Mouse (Mus musculus): ENCODE results near the gene Dcaf11. TPM values are rescaled to one million over a fixed set of nuclear protein-coding genes. Genes with fewer than 3 reads are reported as not detected.

Gene Dcaf11
- polyA plus RNA-seq, 1 experiment from 2014 or later, result 50.1 TPM

GRCm38 (mm10) chr14:55608339-55608738 is 48.5 kb downstream of the Dcaf11 start:
- H3K9ac ChIP-seq, result no peak overlapping the region
- no peak overlapping the region for H3K27ac ChIP-seq
- H3K36me3 ChIP-seq, result peaks cover 48% of the 10 kb centered on the region
- WGBS, result 93% methylated on average over 6 of the region's 6 CpGs
- H3K9me3 ChIP-seq, result no peaks in the 10 kb centered on the region
- peaks cover 15% of the 10 kb centered on the region for H3K4me1 ChIP-seq
- H3K4me2 ChIP-seq, result no peak overlapping the region
- no peak for ATAC-seq (ENCODE audit: insufficient number of reproducible peaks, low FRiP score, low TSS enrichment, low read depth)
- no peak overlapping the region for H3K4me3 ChIP-seq
- no peaks in the 10 kb centered on the region for H3K27me3 ChIP-seq

- 57% methylated on average over 6 of the region's 6 CpGs for WGBS
- Histone ChIP-seq H3K4me3 (no peak overlapping the region), H3K4me1 (no peaks in the 10 kb centered on the region), H3K27me3 (no peaks in the 10 kb centered on the region), H3K36me3 (peaks cover 19% of the 10 kb centered on the region), H3K9me3 (no peaks in the 10 kb centered on the region), H3K4me2 (no peak overlapping the region), H3K27ac (no peak overlapping the region), H3K9ac (no peak overlapping the region)
- ATAC-seq (ENCODE audit: insufficient number of reproducible peaks, low FRiP score, low TSS enrichment, low read depth), result no peak
Measured at GRCm38 (mm10) chr14:55613346-55613745, 53.5 kb downstream of the Dcaf11 start.

DNA sequence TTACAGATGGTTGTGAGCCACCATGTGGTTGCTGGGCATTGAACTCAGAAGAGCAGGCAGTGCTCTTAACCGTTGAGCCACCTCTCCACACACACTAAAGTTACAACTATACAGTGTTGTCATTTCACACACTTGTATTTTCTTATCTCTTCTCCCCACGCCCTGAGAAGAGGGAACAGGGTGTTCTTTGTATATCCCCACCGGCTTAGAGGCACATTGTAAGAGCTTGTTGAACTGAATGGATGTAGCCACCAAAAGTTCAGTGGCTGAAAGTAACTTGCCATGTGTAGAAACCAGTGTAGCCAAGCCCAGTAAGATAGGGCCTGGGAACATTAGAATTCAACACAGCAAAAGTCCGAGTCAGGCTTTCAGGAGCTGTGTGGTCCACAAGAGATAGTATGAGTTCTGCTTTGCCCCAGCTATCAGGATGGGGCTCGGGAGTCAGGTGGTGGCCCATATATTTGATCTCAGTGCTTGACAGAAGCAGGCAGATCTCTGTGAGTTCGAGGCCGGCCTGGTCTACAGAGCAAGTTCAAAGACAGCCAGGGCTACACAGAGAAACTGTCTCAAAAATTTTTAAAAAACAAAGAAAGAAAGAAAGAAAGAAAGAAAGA is 54.9 kb downstream of the Dcaf11 start:
- Histone ChIP-seq H3K27me3 (no peaks in the 10 kb centered on the region), H3K4me2 (no peak overlapping the region), H3K36me3 (peaks cover 5% of the 10 kb centered on the region; the same call in 1 of the 2 replicates), H3K4me3 (no peak overlapping the region), H3K9me3 (no peaks in the 10 kb centered on the region), H3K9ac (no peak overlapping the region), H3K27ac (no peak overlapping the region), H3K4me1 (peaks cover 6% of the 10 kb centered on the region; the same call in 1 of the 2 replicates)
- 76% methylated on average over 7 of the region's 7 CpGs for WGBS
- ATAC-seq (ENCODE audit: insufficient number of reproducible peaks, low FRiP score, low TSS enrichment, low read depth), result no peak

DNA sequence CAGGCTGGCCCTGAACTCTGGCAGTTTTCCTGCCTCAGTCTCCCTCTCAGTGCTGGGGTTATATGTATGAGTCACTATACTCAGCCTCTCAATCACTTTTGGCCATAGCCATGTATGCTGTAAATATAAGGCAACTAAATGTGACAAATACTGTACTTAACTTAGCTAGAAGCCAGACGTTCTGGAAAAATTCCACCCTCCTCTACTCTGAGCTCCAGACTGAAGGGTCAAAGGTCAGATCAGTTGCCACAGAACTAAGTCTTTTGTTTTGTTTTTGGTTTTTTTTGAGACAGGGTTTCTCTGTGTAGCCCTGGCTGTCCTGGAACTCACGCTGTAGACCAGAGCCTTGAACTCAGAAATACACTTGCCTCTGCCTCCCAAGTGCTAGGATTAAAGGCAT is 56.1 kb downstream of the Dcaf11 start:
- no peaks in the 10 kb centered on the region for H3K36me3 ChIP-seq
- no peaks in the 10 kb centered on the region for H3K27me3 ChIP-seq
- no peak for ATAC-seq (ENCODE audit: insufficient number of reproducible peaks, low FRiP score, low TSS enrichment, low read depth)
- 55% methylated on average over 2 of the region's 2 CpGs for WGBS
- H3K9ac ChIP-seq, result no peak overlapping the region
- no peak overlapping the region for H3K27ac ChIP-seq
- no peak overlapping the region for H3K4me2 ChIP-seq
- H3K9me3 ChIP-seq, result no peaks in the 10 kb centered on the region
- H3K4me3 ChIP-seq, result no peak overlapping the region
- peaks cover 6% of the 10 kb centered on the region; the same call in 1 of the 2 replicates for H3K4me1 ChIP-seq

DNA sequence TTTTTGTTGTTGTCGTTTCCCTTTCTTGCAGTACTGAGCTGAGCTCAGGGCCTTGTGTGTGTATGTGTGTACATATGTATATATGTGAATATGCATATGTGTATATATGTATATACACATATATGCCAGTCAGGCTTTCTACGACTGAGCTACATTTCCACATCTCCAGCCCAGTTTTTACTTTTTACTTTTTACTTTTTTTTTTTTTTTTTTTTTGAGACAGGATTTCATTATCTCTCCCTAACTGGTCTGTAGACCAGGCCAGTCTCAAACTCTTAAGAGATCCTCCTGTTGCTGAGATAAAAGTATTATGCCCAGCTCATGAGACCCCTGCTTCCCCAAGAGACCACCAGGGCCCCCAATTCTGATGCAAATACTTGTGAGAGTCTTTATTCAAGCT is 57.0 kb downstream of the Dcaf11 start:
- Histone ChIP-seq H3K4me3 (no peak overlapping the region), H3K9me3 (no peaks in the 10 kb centered on the region), H3K27ac (no peak overlapping the region), H3K27me3 (no peaks in the 10 kb centered on the region), H3K4me2 (no peak overlapping the region), H3K9ac (no peak overlapping the region), H3K4me1 (peaks cover 6% of the 10 kb centered on the region; the same call in 1 of the 2 replicates), H3K36me3 (no peaks in the 10 kb centered on the region)
- ATAC-seq (ENCODE audit: insufficient number of reproducible peaks, low FRiP score, low TSS enrichment, low read depth), result no peak
- 78% methylated on average over 2 of the region's 2 CpGs for WGBS

GRCm38 (mm10) chr14:55617822-55618221 is 58.0 kb downstream of the Dcaf11 start, which contains the start of gene Rec8:
Rec8 (plus strand) TSS chr14:55618037.
- Histone ChIP-seq H3K4me1 (peaks cover 6% of the 10 kb centered on the region; the same call in 1 of the 2 replicates), H3K27ac (no peak within 1 kb of the TSS), H3K9ac (no peak within 1 kb of the TSS), H3K36me3 (no peaks in the 10 kb centered on the region), H3K4me2 (peak within 1 kb of the TSS; percentile 37), H3K27me3 (no peaks in the 10 kb centered on the region), H3K9me3 (no peaks in the 10 kb centered on the region), H3K4me3 (peak within 1 kb of the TSS; percentile 20)
- 17% methylated on average over 21 of the region's 21 CpGs for WGBS
- peak; percentile 42; the same call in 1 of the 2 replicates for ATAC-seq (ENCODE audit: insufficient number of reproducible peaks, low FRiP score, low TSS enrichment, low read depth)

DNA sequence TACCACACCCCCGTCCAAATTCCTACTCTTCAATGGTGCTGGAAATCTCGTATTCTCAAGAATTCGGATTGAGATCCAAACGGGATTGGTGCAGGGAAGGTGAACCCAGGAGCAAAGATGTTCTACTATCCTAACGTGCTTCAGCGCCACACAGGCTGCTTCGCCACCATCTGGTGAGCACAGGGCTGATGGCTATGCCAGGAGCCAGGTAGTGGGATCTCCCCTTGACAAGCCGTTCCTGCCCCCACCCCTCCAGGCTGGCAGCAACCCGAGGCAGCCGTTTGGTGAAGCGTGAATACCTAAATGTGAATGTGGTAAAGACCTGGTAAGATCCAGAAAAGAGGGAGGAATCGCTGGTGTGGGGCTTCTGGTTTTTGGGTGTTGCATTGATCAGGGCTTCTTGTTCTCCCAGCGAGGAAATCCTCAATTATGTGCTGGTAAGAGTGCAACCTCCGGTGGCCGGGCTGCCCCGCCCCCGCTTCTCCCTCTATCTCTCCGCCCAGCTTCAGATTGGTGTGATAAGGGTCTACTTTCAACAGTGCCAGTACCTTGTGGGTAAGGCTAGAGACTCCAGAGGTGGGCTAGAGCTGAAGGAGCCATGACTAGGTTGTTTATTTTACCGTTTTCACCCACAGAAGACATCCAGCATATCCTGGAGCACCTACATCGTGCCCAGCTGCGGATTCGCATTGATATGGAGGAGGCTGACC is 58.8 kb downstream of the Dcaf11 start:
- H3K4me3 ChIP-seq, result peak overlapping the region; percentile 20

More for the DNA sequence above, 58.8 kb downstream of the Dcaf11 start:
- Histone ChIP-seq H3K9me3 (no peaks in the 10 kb centered on the region), H3K27ac (no peak overlapping the region), H3K4me2 (peak overlapping the region; percentile 37), H3K4me1 (peaks cover 6% of the 10 kb centered on the region; the same call in 1 of the 2 replicates), H3K36me3 (0 out of 2 replicates have a peak, but pooled peaks cover 5% of the 10 kb centered on the region), H3K9ac (no peak overlapping the region), H3K27me3 (no peaks in the 10 kb centered on the region)
- WGBS, result 44% methylated on average over 22 of the region's 22 CpGs
- ATAC-seq (ENCODE audit: insufficient number of reproducible peaks, low FRiP score, low TSS enrichment, low read depth), result no peak

Other genes starting within 250 kb of the Dcaf11 start
- 70.3 and 76.2 TPM in 2 replicates for gene Dhrs4, start 81.2 kb upstream of the Dcaf11 start, polyA plus RNA-seq (2015; fragmentation: Nextera tagmentation; extraction: Ambion mirVana)
- gene Carmil3, start 69.4 kb upstream of the Dcaf11 start, polyA plus RNA-seq (2015; fragmentation: Nextera tagmentation; extraction: Ambion mirVana), result 2.1 and 2.4 TPM in 2 replicates
- gene Cpne6, start 49.6 kb upstream of the Dcaf11 start, polyA plus RNA-seq (2015; fragmentation: Nextera tagmentation; extraction: Ambion mirVana), result 0.36 and 0.54 TPM in 2 replicates
- gene Nrl, start 35.0 kb upstream of the Dcaf11 start, polyA plus RNA-seq (2015; fragmentation: Nextera tagmentation; extraction: Ambion mirVana), result not detected in 2 replicates
- gene Pck2, start 19.7 kb upstream of the Dcaf11 start, polyA plus RNA-seq (2015; fragmentation: Nextera tagmentation; extraction: Ambion mirVana), result 32.4 and 34.3 TPM in 2 replicates
- gene A730061H03Rik, start 400 bp downstream of the Dcaf11 start, polyA plus RNA-seq (2015; fragmentation: Nextera tagmentation; extraction: Ambion mirVana), result 1.3 and 1.4 TPM in 2 replicates
- 17.3 and 44.6 TPM in 2 replicates for gene Fitm1, start 15.6 kb downstream of the Dcaf11 start, polyA plus RNA-seq (2015; fragmentation: Nextera tagmentation; extraction: Ambion mirVana)
- gene Psme1, start 18.1 kb downstream of the Dcaf11 start, polyA plus RNA-seq (2015; fragmentation: Nextera tagmentation; extraction: Ambion mirVana), result 141 and 148 TPM in 2 replicates
- gene Emc9, start 25.3 kb downstream of the Dcaf11 start, polyA plus RNA-seq (2015; fragmentation: Nextera tagmentation; extraction: Ambion mirVana), result 12.6 and 16.2 TPM in 2 replicates
- 239 and 241 TPM in 2 replicates for gene Psme2, start 31.1 kb downstream of the Dcaf11 start, polyA plus RNA-seq (2015; fragmentation: Nextera tagmentation; extraction: Ambion mirVana)
- 20.0 and 20.6 TPM in 2 replicates for gene Rnf31, start 31.7 kb downstream of the Dcaf11 start, polyA plus RNA-seq (2015; fragmentation: Nextera tagmentation; extraction: Ambion mirVana)
- gene Irf9, start 43.6 kb downstream of the Dcaf11 start, polyA plus RNA-seq (2015; fragmentation: Nextera tagmentation; extraction: Ambion mirVana), result 13.2 and 13.7 TPM in 2 replicates
- gene Rec8, start 58.0 kb downstream of the Dcaf11 start, polyA plus RNA-seq (2015; fragmentation: Nextera tagmentation; extraction: Ambion mirVana), result 3.3 TPM in 2 replicates
- gene Ipo4, start 76.0 kb downstream of the Dcaf11 start, polyA plus RNA-seq (2015; fragmentation: Nextera tagmentation; extraction: Ambion mirVana), result 107 and 125 TPM in 2 replicates
- gene Gm49378, start 77.9 kb downstream of the Dcaf11 start, polyA plus RNA-seq (2015; fragmentation: Nextera tagmentation; extraction: Ambion mirVana), result 1.5 and 1.6 TPM in 2 replicates
- 115 and 124 TPM in 2 replicates for gene Tm9sf1, start 83.8 kb downstream of the Dcaf11 start, polyA plus RNA-seq (2015; fragmentation: Nextera tagmentation; extraction: Ambion mirVana)
- gene Tssk4, start 90.2 kb downstream of the Dcaf11 start, polyA plus RNA-seq (2015; fragmentation: Nextera tagmentation; extraction: Ambion mirVana), result 1.0 and 1.1 TPM in 2 replicates
- 56.0 and 58.7 TPM in 2 replicates for gene Mdp1, start 100.5 kb downstream of the Dcaf11 start, polyA plus RNA-seq (2015; fragmentation: Nextera tagmentation; extraction: Ambion mirVana)
- gene Gmpr2, start 111.9 kb downstream of the Dcaf11 start, polyA plus RNA-seq (2015; fragmentation: Nextera tagmentation; extraction: Ambion mirVana), result 61.0 and 61.1 TPM in 2 replicates
- 536 and 558 TPM in 2 replicates for gene Nedd8, start 112.1 kb downstream of the Dcaf11 start, polyA plus RNA-seq (2015; fragmentation: Nextera tagmentation; extraction: Ambion mirVana)
- 31.5 and 33.3 TPM in 2 replicates for gene Tinf2, start 121.8 kb downstream of the Dcaf11 start, polyA plus RNA-seq (2015; fragmentation: Nextera tagmentation; extraction: Ambion mirVana)
- gene Tgm1, start 153.9 kb downstream of the Dcaf11 start, polyA plus RNA-seq (2015; fragmentation: Nextera tagmentation; extraction: Ambion mirVana), result 47.8 and 48.0 TPM in 2 replicates
- 29.4 and 31.3 TPM in 2 replicates for gene Rabggta, start 162.3 kb downstream of the Dcaf11 start, polyA plus RNA-seq (2015; fragmentation: Nextera tagmentation; extraction: Ambion mirVana)
- gene Dhrs1, start 185.7 kb downstream of the Dcaf11 start, polyA plus RNA-seq (2015; fragmentation: Nextera tagmentation; extraction: Ambion mirVana), result 83.3 and 93.4 TPM in 2 replicates
- gene Nop9, start 185.7 kb downstream of the Dcaf11 start, polyA plus RNA-seq (2015; fragmentation: Nextera tagmentation; extraction: Ambion mirVana), result 27.9 and 31.9 TPM in 2 replicates
- gene Cideb, start 198.5 kb downstream of the Dcaf11 start, polyA plus RNA-seq (2015; fragmentation: Nextera tagmentation; extraction: Ambion mirVana), result 0.58 and 0.74 TPM in 2 replicates
- 0.83 and 1.3 TPM in 2 replicates for gene Ltb4r2, start 201.4 kb downstream of the Dcaf11 start, polyA plus RNA-seq (2015; fragmentation: Nextera tagmentation; extraction: Ambion mirVana)
- 1.2 and 1.4 TPM in 2 replicates for gene Ltb4r1, start 206.0 kb downstream of the Dcaf11 start, polyA plus RNA-seq (2015; fragmentation: Nextera tagmentation; extraction: Ambion mirVana)
- gene Adcy4, start 224.1 kb downstream of the Dcaf11 start, polyA plus RNA-seq (2015; fragmentation: Nextera tagmentation; extraction: Ambion mirVana), result 16.8 and 21.3 TPM in 2 replicates
- 35.0 and 37.6 TPM in 2 replicates for gene Ripk3, start 228.9 kb downstream of the Dcaf11 start, polyA plus RNA-seq (2015; fragmentation: Nextera tagmentation; extraction: Ambion mirVana)

Data from limb, embryonic 15.5 days (tissue).